Mouse (Mus musculus) heart, postnatal 0 days (tissue): ENCODE measurements around the gene Gtf2f2. TPM values are rescaled to one million over a fixed set of nuclear protein-coding genes. Genes with fewer than 3 reads are reported as not detected.

Experiments
- ATAC-seq: fragments of 200-750 bp; cut with Nextera tagmentation; 2 replicates; pipeline ENCODE4 v1.8.0; 2017; ENCODE audit warnings: low read depth, moderate number of reproducible peaks, moderate library complexity; ENCODE audit not compliant: insufficient read depth
- DNase-seq: peaks from one replicate; pipeline ENCODE4 v3.0.0-alpha.2; 2016; ENCODE audit warnings: low spot score
- H3K27ac ChIP-seq: fragments of 300-500 bp; sonication (generic); 2 replicates; pipeline ENCODE4 v1.5.1; 2014; ENCODE audit warnings: low read depth, mild to moderate bottlenecking
- H3K27me3 ChIP-seq: fragments of 300-500 bp; sonication (generic); 2 replicates; pipeline ENCODE4 v1.6.1; 2014; ENCODE audit warnings: low read length, mixed read lengths; ENCODE audit not compliant: control insufficient read depth, insufficient read depth
- H3K36me3 ChIP-seq: fragments of 300-500 bp; sonication (generic); replicated peaks from 2 replicates; pipeline ENCODE4 v1.6.1; 2014; ENCODE audit warnings: low read length, mixed read lengths; ENCODE audit not compliant: control insufficient read depth, insufficient read depth
- H3K4me1 ChIP-seq: fragments of 300-500 bp; sonication (generic); 2 replicates; pipeline ENCODE4 v1.6.1; 2014; ENCODE audit warnings: antibody characterized with exemption; ENCODE audit not compliant: control insufficient read depth, insufficient read depth
- H3K4me2 ChIP-seq: fragments of 300-500 bp; sonication (generic); 2 replicates; pipeline ENCODE4 v1.6.1; 2014; ENCODE audit warnings: low read depth, mild to moderate bottlenecking, low read length, moderate library complexity
- H3K4me3 ChIP-seq: fragments of 300-500 bp; sonication (generic); 2 replicates; pipeline ENCODE4 v1.5.1; 2014; ENCODE audit warnings: low read depth, low read length
- H3K9ac ChIP-seq: fragments of 300-500 bp; sonication (generic); replicated peaks from 2 replicates; pipeline ENCODE4 v1.6.1; 2014; ENCODE audit warnings: low read depth, low read length, mixed read lengths
- H3K9me3 ChIP-seq: fragments of 300-500 bp; sonication (generic); replicated peaks from 2 replicates; pipeline ENCODE4 v1.6.1; 2016; ENCODE audit warnings: low read length; ENCODE audit not compliant: control insufficient read depth
- CTCF ChIP-seq: IDR thresholded peaks from 2 replicates; pipeline ENCODE4 v1.5.1; 2016; ENCODE audit warnings: antibody characterized with exemption, control low read depth, low read depth
- EP300 ChIP-seq: IDR thresholded peaks from 2 replicates; pipeline ENCODE4 v1.6.1; 2016; ENCODE audit warnings: antibody characterized with exemption, low read depth
- WGBS: fragments of 180-500 bp; shearing (Covaris S2); extraction: QIAGEN DNeasy Blood & Tissue Kit; methylation state at CpG from one replicate; pipeline ENCODE4 v1.1.7; 2014; 5-methylcytosine and 5-hydroxymethylcytosine counted together
- polyA plus RNA-seq: library from polyadenylated mRNA; unstranded; fragments of >200 nt; fragmentation: Nextera tagmentation; extraction: Ambion mirVana; gene quantifications from 2 replicates; pipeline ENCODE4 v1.2.1, GENCODE M21; 2015
- total RNA-seq: library from RNA; depleted of rRNA; stranded (reverse); fragments of >200 nt; gene quantifications from 2 replicates; pipeline ENCODE4 v1.2.3, GENCODE M21; 2014; ENCODE audit warnings: low replicate concordance

Gtf2f2 gene
- total and polyA plus RNA-seq, 2 experiments from 2014 or later, result 6.4 to 25.7 TPM

DNA sequence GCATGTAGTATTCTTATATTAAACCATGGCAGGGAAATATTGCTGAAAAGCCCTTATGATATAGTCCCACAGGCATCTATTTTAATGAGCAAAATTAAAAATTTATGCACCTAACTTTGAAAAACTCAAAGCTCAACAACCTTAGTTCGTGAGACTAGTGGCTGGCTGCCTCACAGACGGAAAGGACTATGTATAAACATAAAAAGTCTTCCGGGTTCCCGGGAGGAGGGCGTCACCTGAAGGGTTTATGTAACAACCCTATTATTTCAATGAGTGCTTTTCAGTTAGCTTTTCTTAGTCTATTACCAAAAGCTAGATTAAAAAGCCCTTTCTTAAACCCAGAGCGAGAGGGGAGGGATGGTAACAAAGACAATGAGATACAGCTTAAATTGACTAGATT is 98.7 kb downstream of the Gtf2f2 start:
- H3K4me2 ChIP-seq, result no peak overlapping the region
- WGBS, result 90% methylated on average over 6 of the region's 6 CpGs
- TF ChIP-seq EP300 (no peak), CTCF (no peak)

DNA sequence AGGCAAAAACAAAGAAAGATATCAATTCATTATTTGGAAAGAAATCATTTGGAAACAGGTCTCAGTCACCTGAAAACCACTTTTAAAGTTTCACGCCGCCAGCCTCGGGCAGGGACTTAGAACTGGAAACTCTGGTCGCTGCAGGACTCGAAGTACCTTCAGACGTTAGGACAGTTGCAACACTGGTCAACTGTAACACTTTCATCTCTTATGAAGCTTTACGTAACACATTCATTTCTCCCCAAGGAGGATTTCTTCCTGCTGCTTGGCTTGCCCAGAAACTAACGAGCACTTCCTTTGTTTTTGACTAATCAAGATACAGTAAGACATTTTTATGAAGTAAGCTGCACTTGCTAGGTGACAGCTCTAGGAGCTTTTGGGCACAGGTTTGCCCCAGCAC is 103.7 kb downstream of the Gtf2f2 start:
- Histone ChIP-seq H3K4me3 (no peak overlapping the region), H3K4me2 (no peak overlapping the region), H3K27me3 (no peaks in the 10 kb centered on the region), H3K4me1 (no peaks in the 10 kb centered on the region), H3K9ac (no peak overlapping the region), H3K36me3 (peaks cover 24% of the 10 kb centered on the region), H3K27ac (no peak overlapping the region), H3K9me3 (no peaks in the 10 kb centered on the region)
- ATAC-seq (no peak), DNase-seq (no peak)
- 92% methylated on average over 8 of the region's 8 CpGs for WGBS
- TF ChIP-seq CTCF (no peak), EP300 (no peak)

More for the DNA sequence above, 98.7 kb downstream of the Gtf2f2 start:
- Histone ChIP-seq H3K9me3 (no peaks in the 10 kb centered on the region), H3K4me1 (no peaks in the 10 kb centered on the region), H3K4me3 (no peak overlapping the region), H3K36me3 (0 out of 2 replicates have a peak, but pooled peaks cover under 1% of the 10 kb centered on the region), H3K27ac (no peak overlapping the region), H3K9ac (no peak overlapping the region), H3K27me3 (no peaks in the 10 kb centered on the region)
- ATAC-seq, result no peak
- DNase-seq, result no peak

DNA sequence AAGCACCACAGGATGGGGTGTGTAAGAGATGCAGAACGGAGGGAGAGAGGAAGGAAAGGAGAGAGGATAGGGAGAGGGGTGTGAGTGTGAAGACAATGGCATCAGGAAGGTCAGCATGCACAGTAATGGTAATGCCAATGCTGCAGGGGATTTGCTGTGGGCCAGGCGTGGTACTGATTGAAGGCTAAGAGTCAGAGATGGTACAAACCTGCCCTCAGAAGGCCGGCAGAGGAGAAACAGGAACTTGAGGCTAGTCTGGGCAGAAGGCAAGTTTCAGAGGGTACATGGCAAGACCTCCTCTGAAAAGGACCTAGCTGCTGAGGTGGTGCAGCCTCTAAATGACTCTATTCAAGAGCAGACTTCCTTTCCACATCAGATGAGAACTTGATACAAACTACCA is 105.7 kb downstream of the Gtf2f2 start:
- H3K4me3 ChIP-seq, result no peak overlapping the region

DNA sequence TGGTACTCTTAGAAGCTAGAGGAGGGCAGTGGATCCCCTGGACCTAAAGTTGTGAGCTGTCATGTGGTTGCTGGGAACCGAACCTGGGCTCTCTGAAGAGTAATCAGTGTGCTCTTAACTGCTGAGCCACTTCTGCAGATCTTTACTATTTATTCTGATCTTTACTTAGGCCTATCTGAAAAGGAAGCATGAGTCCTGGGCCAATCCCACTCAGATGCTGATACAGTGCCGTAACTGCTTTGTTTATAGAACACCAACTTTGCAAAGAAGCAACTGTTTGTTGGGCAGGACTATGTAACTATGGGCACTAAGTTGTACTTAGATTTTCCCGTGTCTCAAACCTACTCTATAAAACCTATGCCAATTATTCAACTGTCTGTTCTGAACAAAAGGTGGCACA is 107.5 kb downstream of the Gtf2f2 start:
- WGBS, result 80% methylated on average over 3 of the region's 3 CpGs
- no peak overlapping the region for H3K9ac ChIP-seq
- H3K4me3 ChIP-seq, result no peak overlapping the region
- H3K36me3 ChIP-seq, result peaks cover 24% of the 10 kb centered on the region
- DNase-seq (no peak), ATAC-seq (no peak)
- H3K9me3 ChIP-seq, result no peaks in the 10 kb centered on the region
- H3K4me1 ChIP-seq, result no peaks in the 10 kb centered on the region
- H3K4me2 ChIP-seq, result no peak overlapping the region
- H3K27me3 ChIP-seq, result no peaks in the 10 kb centered on the region
- TF ChIP-seq EP300 (no peak), CTCF (no peak)
- no peak overlapping the region for H3K27ac ChIP-seq

More for the DNA sequence above, 105.7 kb downstream of the Gtf2f2 start:
- DNase-seq (no peak), ATAC-seq (no peak)
- peaks cover 24% of the 10 kb centered on the region for H3K36me3 ChIP-seq
- H3K4me2 ChIP-seq, result no peak overlapping the region
- 90% methylated on average over 3 of the region's 3 CpGs for WGBS
- H3K27me3 ChIP-seq, result no peaks in the 10 kb centered on the region
- no peak overlapping the region for H3K27ac ChIP-seq
- H3K4me1 ChIP-seq, result no peaks in the 10 kb centered on the region
- no peak overlapping the region for H3K9ac ChIP-seq
- no peaks in the 10 kb centered on the region for H3K9me3 ChIP-seq
- no peak for TF ChIP-seq EP300
- no peak for TF ChIP-seq CTCF

DNA sequence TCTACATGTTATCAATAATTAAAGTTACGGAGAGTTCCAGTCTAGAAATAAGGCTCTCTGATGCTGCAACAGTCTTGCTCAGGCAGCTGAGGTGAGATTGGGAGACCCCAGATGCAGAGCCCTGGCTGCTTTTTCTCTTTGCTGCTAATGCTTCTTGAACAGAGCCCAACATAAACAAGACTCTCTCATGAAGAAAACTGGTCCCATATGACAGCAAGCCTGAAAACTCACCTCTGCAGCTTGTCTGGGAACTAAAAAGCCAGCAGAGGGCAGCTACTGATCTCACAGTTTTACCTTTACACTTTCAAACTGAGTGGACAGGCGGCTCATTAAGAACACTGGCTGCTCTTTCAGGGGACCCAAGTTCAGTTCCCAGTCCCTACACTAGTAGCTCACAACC is 108.7 kb downstream of the Gtf2f2 start:
- Histone ChIP-seq H3K9me3 (no peaks in the 10 kb centered on the region), H3K4me3 (no peak overlapping the region), H3K36me3 (peaks cover 28% of the 10 kb centered on the region), H3K27me3 (no peaks in the 10 kb centered on the region), H3K4me2 (no peak overlapping the region), H3K9ac (no peak overlapping the region), H3K4me1 (no peaks in the 10 kb centered on the region), H3K27ac (no peak overlapping the region)
- no peak for ATAC-seq
- no peak for TF ChIP-seq CTCF
- TF ChIP-seq EP300, result no peak
- 80% methylated on average over 2 of the region's 2 CpGs for WGBS
- DNase-seq, result no peak

DNA sequence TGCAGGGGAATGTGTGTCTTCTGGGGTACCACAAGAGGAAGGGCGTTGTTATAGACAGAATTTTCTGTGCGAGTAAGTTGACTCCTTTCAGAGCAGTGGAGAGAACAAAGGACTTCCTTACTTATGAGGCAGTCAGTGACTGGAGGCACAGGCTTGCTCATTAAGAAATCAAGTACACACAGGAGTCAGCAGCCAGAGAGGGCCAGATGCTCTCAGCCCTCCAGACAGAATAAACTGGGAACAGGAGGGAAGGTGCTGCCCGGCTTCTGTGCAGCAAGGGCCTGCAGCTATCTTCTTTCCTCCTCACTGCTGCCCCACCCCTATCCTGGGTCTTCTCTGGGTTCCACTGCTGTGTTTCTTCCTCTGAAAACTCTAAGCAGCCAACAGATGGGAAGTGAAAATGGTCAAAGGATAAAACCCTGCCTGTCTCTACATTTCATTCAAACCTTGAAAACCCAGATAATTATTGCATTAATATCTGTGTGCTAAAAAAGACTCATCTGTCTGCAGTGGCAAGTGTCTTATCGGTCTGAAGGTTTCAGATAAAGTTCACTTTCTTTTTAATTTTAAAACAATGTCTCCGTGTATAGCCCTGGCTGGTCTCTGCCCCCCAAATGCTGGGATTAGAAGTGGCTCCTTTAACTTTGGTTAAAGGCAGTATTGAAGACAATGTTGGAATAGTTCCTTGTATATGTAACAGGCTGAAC is 109.7 kb downstream of the Gtf2f2 start:
- no peak overlapping the region for H3K4me2 ChIP-seq
- WGBS, result 59% methylated on average over 5 of the region's 5 CpGs
- DNase-seq, result no peak
- no peak overlapping the region for H3K4me3 ChIP-seq
- H3K36me3 ChIP-seq, result peaks cover 27% of the 10 kb centered on the region
- no peaks in the 10 kb centered on the region for H3K9me3 ChIP-seq
- no peaks in the 10 kb centered on the region for H3K4me1 ChIP-seq
- no peak overlapping the region for H3K27ac ChIP-seq
- H3K9ac ChIP-seq, result no peak overlapping the region
- TF ChIP-seq CTCF, result no peak
- TF ChIP-seq EP300, result no peak
- no peaks in the 10 kb centered on the region for H3K27me3 ChIP-seq
- ATAC-seq, result no peak
